Mouse (Mus musculus) megakaryocyte, embryonic 14.5 days (primary cell): ENCODE measurements around the gene Sun1.

ENCODE experiments used
- FLI1 ChIP-seq: IDR thresholded peaks from 2 replicates; pipeline ENCODE4 v1.6.1; 2012; ENCODE audit warnings: low read length, inconsistent platforms, mixed read lengths
- GATA1 ChIP-seq: IDR thresholded peaks from 3 replicates; pipeline ENCODE4 v1.6.1; 2012; ENCODE audit warnings: mixed read lengths, low read length, inconsistent platforms, borderline replicate concordance

- TF ChIP-seq GATA1 (no peak), FLI1 (no peak)
Measured at GRCm38 (mm10) chr5:139227645-139228044, 27.2 kb downstream of the Sun1 start.
